Mouse (Mus musculus) olfactory bulb, adult 2 months (tissue): ENCODE measurements around the gene Hnrnpu.

Source experiments
- CTCF ChIP-seq: fragments of 200-500 bp; IDR thresholded peaks from 2 replicates; pipeline ENCODE4 v1.5.1; 2012; ENCODE audit warnings: low read depth, mild to moderate bottlenecking, low read length, moderate library complexity; ENCODE audit not compliant: insufficient read depth
- POLR2A ChIP-seq: fragments of 200-500 bp; IDR thresholded peaks from 2 replicates; pipeline ENCODE4 v1.6.1; 2012; ENCODE audit warnings: mild to moderate bottlenecking, low read depth, low read length, moderate library complexity; ENCODE audit not compliant: insufficient read depth

DNA sequence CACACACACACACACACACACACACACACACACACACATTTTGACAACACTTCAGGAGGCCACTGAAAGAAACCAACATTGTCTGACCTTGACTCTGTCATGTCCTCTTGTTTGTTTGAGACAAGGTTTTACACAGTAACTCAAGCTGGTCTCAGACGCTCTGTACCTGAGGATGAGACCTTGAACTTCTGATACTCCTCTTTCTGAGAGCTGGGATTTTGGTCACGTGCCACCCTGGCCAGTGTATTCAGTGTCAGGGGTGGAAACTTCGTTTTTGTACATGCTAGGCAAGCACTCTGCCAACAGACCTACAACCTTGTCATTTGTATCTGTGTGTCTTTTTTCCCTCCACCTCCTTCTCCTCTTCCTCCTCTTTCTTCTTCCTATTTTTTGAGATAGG lies 17.0 kb upstream of the Hnrnpu start:
- TF ChIP-seq POLR2A (no peak), CTCF (no peak)
